Mouse (Mus musculus): ENCODE measurements around the gene Creb5.

The Creb5 gene

GRCm38 (mm10) chr6:53696471-53696870 is 409.4 kb downstream of the Creb5 start:
- no peak for DNase-seq (ENCODE audit: inconsistent ontology term)

GRCm38 (mm10) chr6:53696921-53697320 is 409.9 kb downstream of the Creb5 start:
- DNase-seq (ENCODE audit: inconsistent ontology term) = no peak

GRCm38 (mm10) chr6:53698128-53698749 is 411.2 kb downstream of the Creb5 start:
- DNase-seq (ENCODE audit: inconsistent ontology term) = no peak

GRCm38 (mm10) chr6:53704440-53704839 is 417.4 kb downstream of the Creb5 start:
- DNase-seq (ENCODE audit: inconsistent ontology term) = peak; percentile 13

- DNase-seq (ENCODE audit: inconsistent ontology term) = no peak
Measured at GRCm38 (mm10) chr6:53706604-53707330, 419.7 kb downstream of the Creb5 start.

GRCm38 (mm10) chr6:53707795-53708194 is 420.7 kb downstream of the Creb5 start:
- no peak for DNase-seq (ENCODE audit: inconsistent ontology term)

GRCm38 (mm10) chr6:53709694-53710442 is 422.8 kb downstream of the Creb5 start:
- DNase-seq (ENCODE audit: inconsistent ontology term) = no peak

GRCm38 (mm10) chr6:53710560-53710959 is 423.5 kb downstream of the Creb5 start:
- no peak for DNase-seq (ENCODE audit: inconsistent ontology term)

GRCm38 (mm10) chr6:53713152-53713551 is 426.1 kb downstream of the Creb5 start:
- DNase-seq (ENCODE audit: inconsistent ontology term) = no peak

- DNase-seq (ENCODE audit: inconsistent ontology term) = no peak
Measured at GRCm38 (mm10) chr6:53714908-53715321, 427.8 kb downstream of the Creb5 start.

GRCm38 (mm10) chr6:53716013-53716412 is 428.9 kb downstream of the Creb5 start:
- DNase-seq (ENCODE audit: inconsistent ontology term) = no peak

GRCm38 (mm10) chr6:53720009-53720408 is 432.9 kb downstream of the Creb5 start:
- DNase-seq (ENCODE audit: inconsistent ontology term) = no peak

GRCm38 (mm10) chr6:53721595-53721994 is 434.5 kb downstream of the Creb5 start:
- DNase-seq (ENCODE audit: inconsistent ontology term) = peak; percentile 43

- DNase-seq (ENCODE audit: inconsistent ontology term) = peak; percentile 23
Measured at GRCm38 (mm10) chr6:53722694-53723093, 435.6 kb downstream of the Creb5 start.

- no peak for DNase-seq (ENCODE audit: inconsistent ontology term)
Measured at GRCm38 (mm10) chr6:53730487-53730886, 443.4 kb downstream of the Creb5 start.

- DNase-seq (ENCODE audit: inconsistent ontology term) = no peak
Measured at GRCm38 (mm10) chr6:53730996-53731485, 444.0 kb downstream of the Creb5 start.

- no peak for DNase-seq (ENCODE audit: inconsistent ontology term)
Measured at GRCm38 (mm10) chr6:53733546-53733945, 446.5 kb downstream of the Creb5 start.

GRCm38 (mm10) chr6:53733999-53734398 is 446.9 kb downstream of the Creb5 start:
- DNase-seq (ENCODE audit: inconsistent ontology term) = peak; percentile 15

- no peak for DNase-seq (ENCODE audit: inconsistent ontology term)
Measured at GRCm38 (mm10) chr6:53735696-53736095, 448.6 kb downstream of the Creb5 start.

- DNase-seq (ENCODE audit: inconsistent ontology term) = no peak
Measured at GRCm38 (mm10) chr6:53738206-53738605, 451.1 kb downstream of the Creb5 start.

GRCm38 (mm10) chr6:53741222-53741621 is 454.2 kb downstream of the Creb5 start:
- DNase-seq (ENCODE audit: inconsistent ontology term) = no peak
